Mouse (Mus musculus): ENCODE results near the gene Gm27021. TPM values are rescaled to one million over a fixed set of nuclear protein-coding genes. Genes with fewer than 3 reads are reported as not detected.
A peak's percentile ranks its signal among the peaks of the same experiment; 100 is the strongest.
"Not testable (repeated sequence)": the region's sequence is repeated elsewhere in the genome, so short reads cannot be mapped to it uniquely, and the experiment has no call there.

Gene Gm27021
- polyA plus RNA-seq, 1 experiment from 2014 or later = 2.1 TPM

DNA sequence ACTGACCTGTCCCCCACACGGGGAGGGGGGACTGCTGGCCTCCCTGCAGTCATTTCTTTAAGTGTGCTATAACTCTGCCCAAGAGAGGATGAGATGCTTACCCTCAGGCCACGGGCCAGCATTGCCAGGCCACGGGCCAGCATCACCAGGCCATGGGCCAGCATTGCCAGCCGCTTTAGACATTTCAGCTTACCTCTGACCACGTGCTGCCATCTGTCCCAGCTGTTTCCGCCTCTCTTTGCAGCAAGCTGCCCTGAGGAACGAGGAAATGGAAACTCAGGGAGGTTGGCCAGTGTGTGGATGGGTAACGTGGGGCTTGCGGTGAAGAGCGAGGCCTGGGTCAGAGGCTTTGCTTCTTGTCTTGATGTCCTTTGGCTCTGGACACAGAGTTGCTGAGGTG, 13.2 kb upstream of the Gm27021 start:
- Histone ChIP-seq H3K9ac (ENCODE audit: low read length) (no peak overlapping the region), H3K9me3 (ENCODE audit: control insufficient read depth, low read length) (no peaks in the 10 kb centered on the region), H3K27me3 (ENCODE audit: control insufficient read depth, insufficient read depth, low read length) (no peaks in the 10 kb centered on the region), H3K4me1 (ENCODE audit: control insufficient read depth, insufficient read depth, low read length) (no peaks in the 10 kb centered on the region), H3K27ac (replicated peaks; ENCODE audit: low read depth, low read length) (no peak overlapping the region), H3K4me3 (ENCODE audit: low read depth, low read length) (no peak overlapping the region), H3K36me3 (ENCODE audit: control insufficient read depth, insufficient read depth, low read length) (no peaks in the 10 kb centered on the region), H3K4me2 (ENCODE audit: low read depth, severe bottlenecking) (no peak overlapping the region)
- WGBS = 77% methylated on average over 10 of the region's 10 CpGs
- DNase-seq (ENCODE audit: low spot score) = no peak
- ATAC-seq (ENCODE audit: insufficient number of reproducible peaks, low FRiP score, low TSS enrichment, low read depth) = no peak

DNA sequence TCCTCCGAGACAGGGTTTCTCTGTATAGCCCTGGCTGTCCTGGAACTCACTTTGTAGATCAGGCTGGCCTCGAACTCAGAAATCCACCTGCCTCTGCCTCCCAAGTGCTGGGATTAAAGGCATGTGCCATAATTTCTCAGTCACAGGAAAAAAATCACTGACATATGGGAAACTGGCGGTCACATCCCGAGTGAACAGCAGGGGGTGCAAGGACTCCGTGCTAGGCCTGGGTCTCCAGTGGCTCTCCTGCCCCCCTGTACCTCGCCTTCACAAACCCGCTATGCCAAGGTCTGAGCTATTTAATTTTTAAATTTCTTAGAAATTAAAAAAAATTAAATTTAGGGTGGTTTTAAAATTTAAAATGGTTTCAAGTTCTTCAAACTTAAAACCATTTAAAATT, 12.5 kb upstream of the Gm27021 start:
- H3K27ac ChIP-seq (replicated peaks; ENCODE audit: low read depth, low read length); H3K9me3 ChIP-seq (ENCODE audit: control insufficient read depth, low read length); H3K27me3 ChIP-seq (ENCODE audit: control insufficient read depth, insufficient read depth, low read length); H3K36me3 ChIP-seq (ENCODE audit: control insufficient read depth, insufficient read depth, low read length); H3K4me2 ChIP-seq (ENCODE audit: low read depth, severe bottlenecking); ATAC-seq (ENCODE audit: insufficient number of reproducible peaks, low FRiP score, low TSS enrichment, low read depth); H3K9ac ChIP-seq (ENCODE audit: low read length); H3K4me1 ChIP-seq (ENCODE audit: control insufficient read depth, insufficient read depth, low read length); H3K4me3 ChIP-seq (ENCODE audit: low read depth, low read length): not testable (repeated sequence)
- 68% methylated on average over 7 of the region's 7 CpGs for WGBS
- peak; percentile 57 for DNase-seq (ENCODE audit: low spot score)

DNA sequence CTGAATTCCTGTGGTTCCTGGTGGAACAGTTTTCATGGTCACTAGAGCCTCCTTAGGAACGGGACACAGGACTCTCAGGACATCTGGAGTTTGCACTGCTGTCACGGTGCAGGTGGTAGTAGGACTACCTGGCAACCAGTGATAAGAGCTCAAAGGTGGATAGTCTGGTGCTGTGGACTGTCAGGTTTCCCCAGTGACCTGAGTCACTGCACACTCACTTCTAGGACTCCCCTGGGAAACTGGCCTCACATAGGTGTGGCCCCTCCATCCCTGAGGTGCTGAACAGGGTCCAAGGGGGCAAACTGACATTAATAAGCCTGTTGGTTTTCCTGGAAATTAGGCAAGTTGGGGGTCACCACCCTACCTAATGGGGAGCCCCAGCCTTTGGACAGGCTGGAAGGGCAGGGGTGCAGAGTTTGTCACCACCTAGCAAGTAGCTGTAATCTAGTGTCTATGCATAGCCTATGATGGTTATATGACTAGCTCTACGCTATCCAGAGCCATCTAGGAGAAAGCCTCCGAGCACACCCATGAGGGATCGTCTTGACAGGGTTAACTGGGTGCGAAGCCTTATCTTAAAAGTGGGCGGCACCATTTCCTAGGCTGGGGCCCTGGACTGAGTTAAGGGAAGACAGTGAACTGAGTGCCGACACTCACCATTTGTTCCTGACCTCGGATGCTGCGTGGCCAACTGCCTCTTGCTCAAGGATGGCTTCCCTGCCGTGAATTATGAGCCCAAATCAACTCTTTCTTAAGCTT, 11.9 kb upstream of the Gm27021 start:
- no peak overlapping the region for H3K27ac ChIP-seq (replicated peaks; ENCODE audit: low read depth, low read length)
- DNase-seq (ENCODE audit: low spot score) (no peak), ATAC-seq (ENCODE audit: insufficient number of reproducible peaks, low FRiP score, low TSS enrichment, low read depth) (no peak)
- no peaks in the 10 kb centered on the region for H3K27me3 ChIP-seq (ENCODE audit: control insufficient read depth, insufficient read depth, low read length)
- no peaks in the 10 kb centered on the region for H3K4me1 ChIP-seq (ENCODE audit: control insufficient read depth, insufficient read depth, low read length)
- H3K4me2 ChIP-seq (ENCODE audit: low read depth, severe bottlenecking) = no peak overlapping the region
- no peak overlapping the region for H3K4me3 ChIP-seq (ENCODE audit: low read depth, low read length)
- no peaks in the 10 kb centered on the region for H3K36me3 ChIP-seq (ENCODE audit: control insufficient read depth, insufficient read depth, low read length)
- no peaks in the 10 kb centered on the region for H3K9me3 ChIP-seq (ENCODE audit: control insufficient read depth, low read length)
- 53% methylated on average over 11 of the region's 11 CpGs for WGBS
- H3K9ac ChIP-seq (ENCODE audit: low read length) = no peak overlapping the region

DNA sequence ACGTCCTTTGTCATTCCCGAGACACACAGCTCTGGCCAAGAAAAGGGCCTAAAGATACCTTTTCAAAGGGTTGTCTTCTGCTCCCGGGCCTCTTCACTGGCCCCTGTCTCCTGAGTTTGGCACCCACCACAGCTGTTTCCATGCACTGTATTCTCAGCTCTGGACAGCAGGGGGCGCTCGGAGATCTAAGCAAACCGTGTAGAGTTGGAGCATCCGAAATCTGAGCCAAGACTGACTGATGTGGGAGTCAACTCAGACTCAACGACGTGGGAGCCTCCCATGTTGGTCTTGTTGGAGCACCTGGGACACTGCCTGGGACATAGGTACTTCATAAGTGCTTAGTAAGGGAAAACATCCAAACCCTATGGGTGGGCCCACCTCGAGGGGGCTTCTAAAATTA, 10.6 kb upstream of the Gm27021 start:
- peak; percentile 54; the same call in 1 of the 2 replicates for ATAC-seq (ENCODE audit: insufficient number of reproducible peaks, low FRiP score, low TSS enrichment, low read depth)
- no peak overlapping the region for H3K9ac ChIP-seq (ENCODE audit: low read length)
- no peaks in the 10 kb centered on the region for H3K27me3 ChIP-seq (ENCODE audit: control insufficient read depth, insufficient read depth, low read length)
- H3K27ac ChIP-seq (replicated peaks; ENCODE audit: low read depth, low read length) = no peak overlapping the region
- H3K36me3 ChIP-seq (ENCODE audit: control insufficient read depth, insufficient read depth, low read length) = peaks cover 6% of the 10 kb centered on the region; the same call in 1 of the 2 replicates
- H3K4me2 ChIP-seq (ENCODE audit: low read depth, severe bottlenecking) = no peak overlapping the region
- no peaks in the 10 kb centered on the region for H3K9me3 ChIP-seq (ENCODE audit: control insufficient read depth, low read length)
- no peak overlapping the region for H3K4me3 ChIP-seq (ENCODE audit: low read depth, low read length)
- 14% methylated on average over 10 of the region's 10 CpGs for WGBS
- peak; percentile 93 for DNase-seq (ENCODE audit: low spot score)
- H3K4me1 ChIP-seq (ENCODE audit: control insufficient read depth, insufficient read depth, low read length) = no peaks in the 10 kb centered on the region

DNA sequence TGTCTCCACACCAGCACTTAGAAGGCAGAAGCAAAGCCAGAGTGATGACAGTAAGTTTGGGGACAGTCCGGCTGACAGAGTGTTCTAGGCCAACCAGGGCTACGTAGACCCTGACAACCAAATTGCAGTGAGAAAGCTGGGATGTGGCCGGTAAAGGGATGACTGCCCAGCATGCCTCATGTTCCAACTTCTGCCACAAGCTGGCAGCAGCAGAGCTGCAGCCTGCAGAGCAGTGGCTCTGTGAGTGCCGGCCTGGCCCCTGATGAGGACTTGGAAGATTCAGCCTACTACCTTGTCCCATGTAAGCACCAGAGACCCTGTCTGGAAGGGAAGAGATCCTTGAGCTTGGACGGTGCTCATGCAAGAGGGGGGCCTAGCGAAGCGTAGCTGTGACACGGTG, 7.8 kb upstream of the Gm27021 start:
- Histone ChIP-seq H3K4me3 (ENCODE audit: low read depth, low read length) (no peak overlapping the region), H3K9me3 (ENCODE audit: control insufficient read depth, low read length) (no peaks in the 10 kb centered on the region), H3K27me3 (ENCODE audit: control insufficient read depth, insufficient read depth, low read length) (no peaks in the 10 kb centered on the region), H3K4me2 (ENCODE audit: low read depth, severe bottlenecking) (no peak overlapping the region), H3K27ac (replicated peaks; ENCODE audit: low read depth, low read length) (no peak overlapping the region), H3K4me1 (ENCODE audit: control insufficient read depth, insufficient read depth, low read length) (no peaks in the 10 kb centered on the region), H3K36me3 (ENCODE audit: control insufficient read depth, insufficient read depth, low read length) (peaks cover 17% of the 10 kb centered on the region), H3K9ac (ENCODE audit: low read length) (no peak overlapping the region)
- DNase-seq (ENCODE audit: low spot score) = no peak
- ATAC-seq (ENCODE audit: insufficient number of reproducible peaks, low FRiP score, low TSS enrichment, low read depth) = no peak
- 71% methylated on average over 8 of the region's 8 CpGs for WGBS

DNA sequence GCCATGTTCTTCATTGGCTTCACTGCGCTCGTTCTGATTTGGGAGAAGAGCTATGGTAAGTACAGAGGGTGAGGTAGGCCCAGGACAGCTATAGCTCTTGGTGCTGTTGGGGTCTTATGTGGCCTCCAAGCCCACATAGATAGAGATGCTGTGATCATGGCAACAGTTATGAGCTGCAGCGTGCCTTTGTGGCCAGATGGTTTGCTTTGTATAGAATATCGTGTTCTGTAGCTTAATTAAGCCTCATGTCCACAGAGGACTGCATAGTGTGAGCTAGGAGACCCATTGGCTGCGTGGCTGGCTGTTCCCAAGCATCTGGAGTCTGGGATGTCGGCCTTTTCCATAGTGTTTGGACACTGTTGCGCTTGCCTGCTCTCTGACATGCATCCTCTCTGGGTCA, 5.4 kb upstream of the Gm27021 start:
- no peak for DNase-seq (ENCODE audit: low spot score)
- no peak overlapping the region for H3K4me2 ChIP-seq (ENCODE audit: low read depth, severe bottlenecking)
- no peaks in the 10 kb centered on the region for H3K9me3 ChIP-seq (ENCODE audit: control insufficient read depth, low read length)
- H3K4me1 ChIP-seq (ENCODE audit: control insufficient read depth, insufficient read depth, low read length) = no peaks in the 10 kb centered on the region
- H3K36me3 ChIP-seq (ENCODE audit: control insufficient read depth, insufficient read depth, low read length) = peaks cover 20% of the 10 kb centered on the region
- no peak overlapping the region for H3K4me3 ChIP-seq (ENCODE audit: low read depth, low read length)
- 94% methylated on average over 7 of the region's 7 CpGs for WGBS
- no peak overlapping the region for H3K9ac ChIP-seq (ENCODE audit: low read length)
- no peaks in the 10 kb centered on the region for H3K27me3 ChIP-seq (ENCODE audit: control insufficient read depth, insufficient read depth, low read length)
- no peak overlapping the region for H3K27ac ChIP-seq (replicated peaks; ENCODE audit: low read depth, low read length)
- no peak for ATAC-seq (ENCODE audit: insufficient number of reproducible peaks, low FRiP score, low TSS enrichment, low read depth)

DNA sequence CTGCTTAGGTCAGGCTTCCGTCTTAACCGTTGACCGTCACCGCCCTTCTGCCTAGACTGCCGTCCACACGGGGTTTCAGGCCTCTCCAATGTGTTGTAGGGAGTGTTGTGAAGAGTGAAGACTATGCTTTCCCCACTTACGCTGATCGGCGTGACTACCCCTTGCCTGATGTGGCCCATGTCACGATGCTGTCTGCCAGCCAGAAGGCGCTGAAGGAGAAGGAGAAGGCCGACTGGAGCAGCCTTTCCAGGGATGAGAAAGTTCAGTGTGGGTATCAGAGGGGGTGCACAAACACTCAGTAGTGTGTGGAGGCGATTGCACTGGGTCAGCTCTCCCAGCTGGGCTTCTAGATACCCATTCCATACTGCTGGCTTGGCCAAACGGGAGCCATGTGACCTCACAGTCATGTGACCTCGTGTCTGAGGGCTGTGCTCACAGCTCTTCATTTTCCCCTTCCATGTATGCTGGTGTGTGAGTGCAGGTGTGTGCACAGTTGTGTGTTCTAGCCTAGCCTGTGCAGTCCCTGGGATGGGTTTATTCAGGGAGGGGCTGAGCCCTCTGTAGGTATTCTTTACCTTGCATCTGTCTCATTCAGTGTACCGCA, 4.8 kb upstream of the Gm27021 start:
- H3K36me3 ChIP-seq (ENCODE audit: control insufficient read depth, insufficient read depth, low read length) = peaks cover 20% of the 10 kb centered on the region
- H3K27ac ChIP-seq (replicated peaks; ENCODE audit: low read depth, low read length) = no peak overlapping the region
- 92% methylated on average over 16 of the region's 16 CpGs for WGBS
- no peaks in the 10 kb centered on the region for H3K4me1 ChIP-seq (ENCODE audit: control insufficient read depth, insufficient read depth, low read length)
- H3K9me3 ChIP-seq (ENCODE audit: control insufficient read depth, low read length) = no peaks in the 10 kb centered on the region
- H3K9ac ChIP-seq (ENCODE audit: low read length) = no peak overlapping the region
- DNase-seq (ENCODE audit: low spot score) (no peak), ATAC-seq (ENCODE audit: insufficient number of reproducible peaks, low FRiP score, low TSS enrichment, low read depth) (no peak)
- H3K4me3 ChIP-seq (ENCODE audit: low read depth, low read length) = no peak overlapping the region
- H3K27me3 ChIP-seq (ENCODE audit: control insufficient read depth, insufficient read depth, low read length) = no peaks in the 10 kb centered on the region
- H3K4me2 ChIP-seq (ENCODE audit: low read depth, severe bottlenecking) = no peak overlapping the region

DNA sequence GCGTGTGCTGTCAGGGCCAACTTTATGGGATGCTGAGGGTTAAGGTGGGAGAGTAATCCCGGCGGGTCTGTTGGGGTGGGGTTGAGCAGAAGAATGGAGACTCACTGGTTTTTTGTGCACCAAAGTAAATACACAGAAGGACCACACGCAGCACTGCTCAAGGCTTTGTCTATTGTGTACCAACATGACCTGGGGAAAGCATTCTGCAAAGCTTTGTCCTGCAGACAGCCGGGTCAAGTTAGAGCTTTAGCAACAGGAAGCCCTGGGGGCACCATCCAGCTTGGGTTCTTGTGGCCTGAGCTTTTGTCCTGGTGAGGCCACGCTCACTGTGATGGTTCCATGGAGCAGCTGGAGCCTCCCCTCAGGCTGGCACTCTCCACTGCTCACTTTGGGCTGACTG, 3.9 kb upstream of the Gm27021 start:
- peaks cover 3% of the 10 kb centered on the region; the same call in 1 of the 2 replicates for H3K4me1 ChIP-seq (ENCODE audit: control insufficient read depth, insufficient read depth, low read length)
- no peak for ATAC-seq (ENCODE audit: insufficient number of reproducible peaks, low FRiP score, low TSS enrichment, low read depth)

More for the DNA sequence above, 3.9 kb upstream of the Gm27021 start:
- no peak overlapping the region for H3K4me3 ChIP-seq (ENCODE audit: low read depth, low read length)
- H3K27ac ChIP-seq (replicated peaks; ENCODE audit: low read depth, low read length) = no peak overlapping the region
- peaks cover 20% of the 10 kb centered on the region for H3K36me3 ChIP-seq (ENCODE audit: control insufficient read depth, insufficient read depth, low read length)
- no peaks in the 10 kb centered on the region for H3K27me3 ChIP-seq (ENCODE audit: control insufficient read depth, insufficient read depth, low read length)
- H3K4me2 ChIP-seq (ENCODE audit: low read depth, severe bottlenecking) = no peak overlapping the region
- H3K9me3 ChIP-seq (ENCODE audit: control insufficient read depth, low read length) = no peaks in the 10 kb centered on the region
- WGBS = 86% methylated on average over 6 of the region's 6 CpGs
- H3K9ac ChIP-seq (ENCODE audit: low read length) = no peak overlapping the region
- no peak for DNase-seq (ENCODE audit: low spot score)
